Comparison of ENCODE assay signal across 10 mouse cellular contexts in the genomic region with DNA sequence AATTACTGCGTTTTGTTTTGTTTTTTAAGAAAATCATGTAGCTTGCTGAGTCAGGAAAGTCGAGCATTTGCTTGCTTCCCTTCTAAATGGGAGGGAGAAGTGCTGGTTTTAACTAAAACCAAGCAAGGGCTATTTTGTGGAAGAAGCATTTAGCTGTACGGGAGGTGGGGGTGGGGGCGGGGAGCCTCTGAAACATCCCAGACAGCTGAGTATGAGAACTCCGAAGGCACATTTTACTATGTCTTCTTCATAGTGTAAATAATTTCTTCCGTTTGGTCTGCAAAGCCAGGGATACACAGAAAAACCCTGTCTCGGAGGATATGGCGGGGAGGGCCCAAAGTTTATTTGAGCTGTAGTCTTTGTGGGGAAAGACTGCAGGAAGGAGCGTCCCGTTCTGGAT. TPM values are rescaled to one million over a fixed set of nuclear protein-coding genes. Genes with fewer than 3 reads are reported as not detected.
DNase-seq lines count a peak whose midpoint lies in the region; ATAC-seq and TF ChIP-seq lines count a peak whose summit lies in the region.
"Had no signal": no experiment of that assay in that cellular context is flagged by ENCODE, and none has a peak within 500 bp of the region (broad histone marks: within the 10 kb centered on the region; RNA-seq: fewer than 3 reads in every experiment).

No protein-coding gene starts in this region.

- peaks cover 6% of the 10 kb centered on the region for H3K4me1 ChIP-seq in erythroblast, embryonic 14.5 days (ENCODE audit: control insufficient read depth)
- peaks cover 8% of the 10 kb centered on the region for H3K4me1 ChIP-seq in testis, adult 2 months (ENCODE audit: control insufficient read depth, insufficient read depth, low read length)
- peaks cover 10% of the 10 kb centered on the region for H3K4me1 ChIP-seq in liver, embryonic 12.5 days
- no peaks in the 10 kb centered on the region for H3K4me1 ChIP-seq in stomach, postnatal 0 days (replicated peaks; ENCODE audit: control insufficient read depth, insufficient read depth)

- intact Hi-C loops in gastrocnemius, postnatal 36 days (cut with DNase I): no loop called here

- ATAC-seq in erythroblast, adult 5-6 weeks (replicated peaks; ENCODE audit: low FRiP score, poor library complexity, severe bottlenecking): no peak
- no peak for ATAC-seq in liver, embryonic 12.5 days
- ATAC-seq in stomach, postnatal 0 days (ENCODE audit: low FRiP score, low TSS enrichment): peak; percentile 30; the same call in 1 of the 2 replicates

- no peaks in the 10 kb centered on the region for H3K9me3 ChIP-seq in erythroblast, embryonic 14.5 days (ENCODE audit: control insufficient read depth, low read length)
- H3K9me3 ChIP-seq in liver, embryonic 12.5 days (replicated peaks): no peaks in the 10 kb centered on the region
- H3K9me3 ChIP-seq in stomach, postnatal 0 days (ENCODE audit: control insufficient read depth, low read length): no peaks in the 10 kb centered on the region

- TF ChIP-seq POLR2A in testis, adult 2 months (IDR thresholded peaks at IDR 0.05; ENCODE audit: control insufficient read depth, low read depth, low read length): no peak

- H3K9ac ChIP-seq in liver, embryonic 12.5 days: peak overlapping the region; percentile 3; the same call in 1 of the 2 replicates
- no peak overlapping the region for H3K9ac ChIP-seq in stomach, postnatal 0 days (ENCODE audit: low read length)

- no peaks in the 10 kb centered on the region for H3K27me3 ChIP-seq in erythroblast, embryonic 14.5 days (ENCODE audit: control insufficient read depth)
- H3K27me3 ChIP-seq in testis, adult 2 months (ENCODE audit: control insufficient read depth, insufficient read depth, low read length): no peaks in the 10 kb centered on the region
- H3K27me3 ChIP-seq in liver, embryonic 12.5 days (replicated peaks): no peaks in the 10 kb centered on the region
- no peaks in the 10 kb centered on the region for H3K27me3 ChIP-seq in stomach, postnatal 0 days (ENCODE audit: control insufficient read depth, insufficient read depth, low read length)

- no peak for DNase-seq in testis, postnatal 14 days (ENCODE audit: low spot score)
- DNase-seq in stomach, postnatal 0 days (ENCODE audit: low spot score): no peak
- no peak for DNase-seq in gastrocnemius, postnatal 36 days
- DNase-seq in natural killer cell, adult 2 months (ENCODE audit: low spot score in 2 of 2): no peak

- TF ChIP-seq CTCF in testis, adult 2 months (IDR thresholded peaks at IDR 0.05; ENCODE audit: control insufficient read depth, insufficient read depth, insufficient replicate concordance, low read depth, low read length): no peak
- TF ChIP-seq CTCF in stomach, postnatal 0 days (IDR thresholded peaks at IDR 0.05; ENCODE audit: low read depth): no peak

- no peaks in the 10 kb centered on the region for H3K36me3 ChIP-seq in erythroblast, embryonic 14.5 days (ENCODE audit: control insufficient read depth)
- no peaks in the 10 kb centered on the region for H3K36me3 ChIP-seq in testis, adult 2 months (ENCODE audit: control insufficient read depth, insufficient read depth, low read length)
- no peaks in the 10 kb centered on the region for H3K36me3 ChIP-seq in liver, embryonic 12.5 days
- H3K36me3 ChIP-seq in stomach, postnatal 0 days (ENCODE audit: control insufficient read depth, insufficient read depth, low read length): no peaks in the 10 kb centered on the region

- TF ChIP-seq EP300 in stomach, postnatal 0 days (optimal IDR thresholded peaks at IDR 0.05): no peak

- peak overlapping the region; percentile 52; the same call in 1 of the 2 replicates for H3K27ac ChIP-seq in testis, adult 2 months (ENCODE audit: control insufficient read depth, insufficient read depth, low read depth, low read length)
- H3K27ac ChIP-seq in liver, embryonic 12.5 days: peak overlapping the region; percentile 62
- H3K27ac ChIP-seq in stomach, postnatal 0 days (replicated peaks): peak overlapping the region; percentile 89

- peak overlapping the region; percentile 57 for H3K4me3 ChIP-seq in erythroblast, embryonic 14.5 days (replicated peaks)
- peak overlapping the region; percentile 95 for H3K4me3 ChIP-seq in testis, adult 2 months (ENCODE audit: control insufficient read depth, low read depth, low read length)
- peak overlapping the region; percentile 51 for H3K4me3 ChIP-seq in liver, embryonic 12.5 days
- H3K4me3 ChIP-seq in stomach, postnatal 0 days (ENCODE audit: low read depth, low read length): peak overlapping the region; percentile 49

- WGBS in liver, embryonic 12.5 days (ENCODE audit: insufficient replicate concordance): 22% methylated on average over 10 of the region's 10 CpGs
- 6% methylated on average over 10 of the region's 10 CpGs for WGBS in stomach, postnatal 0 days

- H3K4me2 ChIP-seq in liver, embryonic 12.5 days: peak overlapping the region; percentile 63
- H3K4me2 ChIP-seq in stomach, postnatal 0 days (replicated peaks; ENCODE audit: low read depth): peak overlapping the region; percentile 56

RNA-seq across cellular contexts. Expression of a gene that starts 5.0 kb away (rescaled TPM):
- polyA plus RNA-seq in erythroblast, embryonic 14.5 days (2012): not detected in 2 replicates
- total RNA-seq in erythroblast, adult 5-6 weeks (2015; ENCODE audit: low replicate concordance): not detected in 2 replicates
- not detected in 2 replicates for total RNA-seq in erythroblast, adult 5-6 weeks (2017; ENCODE audit: low replicate concordance)
- polyA plus RNA-seq in testis, adult 2 months (2012; rRNA removed): 0.05 TPM in 1 of 2 replicates, not detected in the other
- polyA plus RNA-seq in liver, embryonic 12.5 days (2016; fragmentation: Nextera tagmentation; extraction: Ambion mirVana): not detected in 2 replicates
- polyA plus RNA-seq in stomach, postnatal 0 days (2015; fragmentation: Nextera tagmentation; extraction: Ambion mirVana): 0.08 TPM in 1 of 2 replicates, not detected in the other
- total RNA-seq in gastrocnemius, postnatal 36 days (2021): not detected
- polyA plus RNA-seq: brain, embryonic 14.5 days; gonadal fat pad, adult 2 months had no signal

RNA-seq across cellular contexts. Expression of a gene that starts 17.6 kb away (rescaled TPM):
- polyA plus RNA-seq in erythroblast, embryonic 14.5 days (2012): 0.08 TPM in 1 of 2 replicates, not detected in the other
- 0.42 and 1.2 TPM in 2 replicates for total RNA-seq in erythroblast, adult 5-6 weeks (2015; ENCODE audit: low replicate concordance)
- 0.85 and 1.1 TPM in 2 replicates for total RNA-seq in erythroblast, adult 5-6 weeks (2017; ENCODE audit: low replicate concordance)
- 11.4 and 12.3 TPM in 2 replicates for polyA plus RNA-seq in testis, adult 2 months (2012; rRNA removed)
- polyA plus RNA-seq in liver, embryonic 12.5 days (2016; fragmentation: Nextera tagmentation; extraction: Ambion mirVana): 1.1 and 1.6 TPM in 2 replicates
- 3.8 and 4.3 TPM in 2 replicates for polyA plus RNA-seq in stomach, postnatal 0 days (2015; fragmentation: Nextera tagmentation; extraction: Ambion mirVana)
- 1 to 10 TPM; 8.0 to 8.1 TPM for total RNA-seq in gastrocnemius, postnatal 36 days (2021)

RNA-seq across cellular contexts. Expression of a gene that starts 27.2 kb away (rescaled TPM):
- polyA plus RNA-seq in erythroblast, embryonic 14.5 days (2012): not detected in 2 replicates
- not detected in 2 replicates for total RNA-seq in erythroblast, adult 5-6 weeks (2015; ENCODE audit: low replicate concordance)
- total RNA-seq in erythroblast, adult 5-6 weeks (2017; ENCODE audit: low replicate concordance): not detected in 2 replicates
- polyA plus RNA-seq in testis, adult 2 months (2012; rRNA removed): 16.0 and 16.5 TPM in 2 replicates
- polyA plus RNA-seq in liver, embryonic 12.5 days (2016; fragmentation: Nextera tagmentation; extraction: Ambion mirVana): 11.2 and 11.8 TPM in 2 replicates
- polyA plus RNA-seq in stomach, postnatal 0 days (2015; fragmentation: Nextera tagmentation; extraction: Ambion mirVana): 9.9 and 10.0 TPM in 2 replicates
- under 1 TPM; 0.23 to 0.59 TPM for total RNA-seq in gastrocnemius, postnatal 36 days (2021)

RNA-seq across cellular contexts. Expression of a gene that starts 38.9 kb away (rescaled TPM):
- not detected in 2 replicates for polyA plus RNA-seq in erythroblast, embryonic 14.5 days (2012)
- not detected in 2 replicates for total RNA-seq in erythroblast, adult 5-6 weeks (2015; ENCODE audit: low replicate concordance)
- not detected in 2 replicates for total RNA-seq in erythroblast, adult 5-6 weeks (2017; ENCODE audit: low replicate concordance)
- polyA plus RNA-seq in testis, adult 2 months (2012; rRNA removed): 1.6 and 2.8 TPM in 2 replicates
- 0.11 TPM in 1 of 2 replicates, not detected in the other for polyA plus RNA-seq in liver, embryonic 12.5 days (2016; fragmentation: Nextera tagmentation; extraction: Ambion mirVana)
- 0.05 and 0.08 TPM in 2 replicates for polyA plus RNA-seq in stomach, postnatal 0 days (2015; fragmentation: Nextera tagmentation; extraction: Ambion mirVana)
- under 1 TPM in 1 of 2 experiments, not detected in 1; 0.10 TPM for total RNA-seq in gastrocnemius, postnatal 36 days (2021)

RNA-seq across cellular contexts. Expression of a gene that starts 47.2 kb away (rescaled TPM):
- not detected in 2 replicates for polyA plus RNA-seq in erythroblast, embryonic 14.5 days (2012)
- not detected in 2 replicates for total RNA-seq in erythroblast, adult 5-6 weeks (2015; ENCODE audit: low replicate concordance)
- total RNA-seq in erythroblast, adult 5-6 weeks (2017; ENCODE audit: low replicate concordance): not detected in 2 replicates
- polyA plus RNA-seq in testis, adult 2 months (2012; rRNA removed): 0.56 and 1.0 TPM in 2 replicates
- polyA plus RNA-seq in liver, embryonic 12.5 days (2016; fragmentation: Nextera tagmentation; extraction: Ambion mirVana): not detected in 2 replicates
- polyA plus RNA-seq in stomach, postnatal 0 days (2015; fragmentation: Nextera tagmentation; extraction: Ambion mirVana): not detected in 2 replicates
- total RNA-seq in gastrocnemius, postnatal 36 days (2021): not detected
- polyA plus RNA-seq: gonadal fat pad, adult 2 months had no signal

Comparison
In these comparisons a context has a peak if more than half of its experiments do, and no peak if none do; other contexts are left out.
1. RNA of a gene that starts 27.2 kb away (polyA plus RNA-seq): 16.0 to 16.5 TPM in testis, adult 2 months, 11.2 to 11.8 TPM in liver, embryonic 12.5 days and 9.9 to 10.0 TPM in stomach, postnatal 0 days; not detected in erythroblast, embryonic 14.5 days; every median in the first group is over 10 times any median in the second.
2. Peak in every context shown above with its lines, with median percentiles within 50 percentile points of each other: H3K4me3 ChIP-seq and H3K27ac ChIP-seq.